Mouse (Mus musculus): ENCODE results near the gene Rsbn1l.

DNA sequence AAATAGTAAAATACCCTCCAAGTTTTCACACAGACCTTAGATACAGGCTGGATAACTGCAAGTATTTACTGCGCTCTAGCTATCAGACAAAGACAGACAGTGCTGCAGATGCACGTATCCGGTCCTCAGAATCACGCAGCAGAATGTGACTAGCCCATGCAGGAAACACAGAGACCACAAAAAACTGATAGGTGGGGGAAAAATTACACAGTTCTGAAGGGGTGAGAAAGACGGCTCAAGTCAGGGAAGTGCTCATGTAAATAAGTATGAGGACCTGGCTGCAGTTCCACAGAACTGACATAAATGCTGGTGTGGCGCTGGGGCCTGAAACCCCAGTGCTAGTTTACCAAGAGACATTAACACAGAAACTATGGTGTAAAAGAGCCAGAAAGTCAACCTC, 46.5 kb upstream of the Rsbn1l start:
- no peak for TF ChIP-seq CTCF (IDR thresholded peaks at IDR 0.05; ENCODE audit: control insufficient read depth, insufficient read depth, insufficient replicate concordance, low read depth, low read length)
- no peak for TF ChIP-seq POLR2A (IDR thresholded peaks at IDR 0.05; ENCODE audit: control insufficient read depth, low read depth, low read length)
